In the genomic region with DNA sequence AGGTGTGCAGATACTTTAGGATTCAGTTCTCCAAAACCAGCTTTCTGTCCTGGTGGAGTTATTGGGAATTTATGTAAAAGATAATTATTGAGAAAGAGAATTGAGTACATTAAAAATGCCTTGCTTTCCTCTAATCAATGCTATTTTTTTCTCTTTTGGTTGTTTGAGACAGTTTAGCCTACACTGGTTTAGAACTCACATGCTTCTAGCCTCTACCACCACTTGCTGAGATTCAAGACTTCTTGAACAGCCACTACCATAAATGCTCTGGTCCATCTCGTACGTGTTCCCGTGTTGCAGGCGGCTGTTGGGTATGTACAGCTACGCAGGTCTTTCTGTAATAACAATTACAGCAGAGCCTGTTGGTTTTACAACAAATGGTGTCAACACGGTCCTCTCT, we compare ENCODE assay signal across 8 mouse cellular contexts. TPM values are rescaled to one million over a fixed set of nuclear protein-coding genes. Genes with fewer than 3 reads are reported as not detected.
DNase-seq lines count a peak whose midpoint lies in the region; ATAC-seq and TF ChIP-seq lines count a peak whose summit lies in the region.

No protein-coding gene starts in this region.

- 54% methylated on average over 6 of the region's 6 CpGs for WGBS in heart, embryonic 11.5 days (ENCODE audit: insufficient replicate concordance)
- 43% methylated on average over 6 of the region's 6 CpGs for WGBS in heart, embryonic 16.5 days
- WGBS in macrophage (ENCODE audit: missing documents) = 74% methylated on average over 6 of the region's 6 CpGs

- H3K9ac ChIP-seq in heart, embryonic 11.5 days (ENCODE audit: low read depth, low read length) = peak overlapping the region; percentile 95; the same call in 1 of the 2 replicates
- peak overlapping the region; percentile 49 for H3K9ac ChIP-seq in heart, embryonic 16.5 days (ENCODE audit: low read length)

- H3K4me1 ChIP-seq in heart, embryonic 11.5 days (ENCODE audit: control insufficient read depth, insufficient read depth, low read length) = peaks cover 16% of the 10 kb centered on the region
- H3K4me1 ChIP-seq in G1E (ENCODE audit: insufficient read depth, low read depth, low read length) = peaks cover 35% of the 10 kb centered on the region
- H3K4me1 ChIP-seq in heart, embryonic 16.5 days (ENCODE audit: control insufficient read depth, insufficient read depth, low read length) = peaks cover 28% of the 10 kb centered on the region

- intact Hi-C loops in heart, postnatal 14 days (cut with DNase I) = loop anchor here (5.0 to 10.0 kb wide), 2 partner anchors 35 to 238 kb away; no protein-coding TSS in a partner anchor
- intact Hi-C loops in left cerebral cortex, postnatal 14 days (cut with DNase I) = loop anchor here (5.0 kb wide), 2 partner anchors 65 to 95 kb away; a partner anchor contains a TSS

- no peak overlapping the region for H3K27ac ChIP-seq in heart, embryonic 11.5 days (ENCODE audit: low read depth, low read length)
- H3K27ac ChIP-seq in heart, embryonic 16.5 days (ENCODE audit: low read length) = no peak overlapping the region
- H3K27ac ChIP-seq in macrophage = no peak overlapping the region

- no peaks in the 10 kb centered on the region for H3K36me3 ChIP-seq in heart, embryonic 11.5 days (ENCODE audit: control insufficient read depth, insufficient read depth, low read length)
- peaks cover 22% of the 10 kb centered on the region for H3K36me3 ChIP-seq in G1E (replicated peaks)
- H3K36me3 ChIP-seq in heart, embryonic 16.5 days (ENCODE audit: control insufficient read depth, insufficient read depth) = 0 out of 2 replicates have a peak, but pooled peaks cover 3% of the 10 kb centered on the region
- H3K36me3 ChIP-seq in macrophage (ENCODE audit: inconsistent target) = no peaks in the 10 kb centered on the region

- DNase-seq in heart, postnatal 14 days = no peak
- no peak for DNase-seq in G1E (ENCODE audit: low spot score)
- DNase-seq in urinary bladder, postnatal 10 days (ENCODE audit: low spot score) = no peak
- DNase-seq in left cerebral cortex, postnatal 14 days (ENCODE audit: low spot score in 2 of 2) = no peak
- DNase-seq in layer of hippocampus, postnatal 25 days (ENCODE audit: extremely low spot score in 1 of 2, low spot score in 1 of 2) = no peak

- H3K27me3 ChIP-seq in heart, embryonic 11.5 days (ENCODE audit: control insufficient read depth, insufficient read depth, low read length) = no peaks in the 10 kb centered on the region
- H3K27me3 ChIP-seq in G1E (ENCODE audit: insufficient read depth, low read length) = peaks cover 5% of the 10 kb centered on the region
- no peaks in the 10 kb centered on the region for H3K27me3 ChIP-seq in heart, embryonic 16.5 days (ENCODE audit: control insufficient read depth, insufficient read depth, low read length)

- H3K9me3 ChIP-seq in heart, embryonic 11.5 days (replicated peaks; ENCODE audit: control insufficient read depth, low read length) = no peaks in the 10 kb centered on the region
- no peaks in the 10 kb centered on the region for H3K9me3 ChIP-seq in G1E (replicated peaks)
- H3K9me3 ChIP-seq in heart, embryonic 16.5 days (replicated peaks; ENCODE audit: control insufficient read depth, low read length) = no peaks in the 10 kb centered on the region

- peak overlapping the region; percentile 88 for H3K4me3 ChIP-seq in heart, embryonic 11.5 days (ENCODE audit: low read depth, low read length)
- H3K4me3 ChIP-seq in G1E (ENCODE audit: low read depth, low read length) (peak overlapping the region; percentile 92; the same call in 1 of the 2 replicates), macrophage (ENCODE audit: inconsistent target) (peak overlapping the region; percentile 17; the same call in 1 of the 2 replicates)
- peak overlapping the region; percentile 88 for H3K4me3 ChIP-seq in heart, embryonic 16.5 days (ENCODE audit: low read length)

- H3K79me2 ChIP-seq in macrophage (ENCODE audit: inconsistent target) = peaks cover 37% of the 10 kb centered on the region

- H3K4me2 ChIP-seq in heart, embryonic 11.5 days = peak overlapping the region; percentile 87
- peak overlapping the region; percentile 64 for H3K4me2 ChIP-seq in heart, embryonic 16.5 days (ENCODE audit: low read depth, low read length)

- no peak for ATAC-seq in heart, embryonic 11.5 days (replicated peaks; ENCODE audit: insufficient number of reproducible peaks, low FRiP score, low TSS enrichment)
- ATAC-seq in G1E (ENCODE audit: extremely low read depth, insufficient number of reproducible peaks, low FRiP score, poor library complexity, severe bottlenecking) = no peak
- no peak for ATAC-seq in heart, embryonic 16.5 days (replicated peaks; ENCODE audit: extremely low read depth, insufficient read depth, low FRiP score)

- no peak for TF ChIP-seq CTCF in G1E (IDR thresholded peaks at IDR 0.05; ENCODE audit: low read depth, low read length)

RNA-seq across cellular contexts. Expression of a gene that starts 0.7 kb away (rescaled TPM):
- polyA plus RNA-seq in heart, embryonic 11.5 days (2014; fragmentation: Nextera tagmentation; extraction: Ambion mirVana) = 42.5 and 44.2 TPM in 2 replicates
- 10 to 100 TPM; 30.3 to 31.4 TPM for total RNA-seq in heart, postnatal 14 days (2021)
- total RNA-seq in G1E (2014; fragmentation: Nextera tagmentation) (22.8 and 30.6 TPM in 2 replicates), G1E (2017) (12.7 and 13.5 TPM in 2 replicates)
- polyA plus RNA-seq in G1E (2012) (26.3 and 28.1 TPM in 2 replicates), macrophage (2018) (12.9 to 29.5 TPM (median 19.4 TPM) in 3 replicates)
- polyA plus RNA-seq in heart, embryonic 16.5 days (2015; fragmentation: Nextera tagmentation; extraction: Ambion mirVana) = 14.5 and 34.1 TPM in 2 replicates
- 100 to 1,000 TPM in 1 of 26 experiments, 10 to 100 TPM in 25; 10.1 to 109 (median 31.4) TPM for total RNA-seq in macrophage (2018; cell fraction: chromatin; rRNA removed)
- total RNA-seq in macrophage (2018; cell fraction: cytosol; rRNA removed) = 10 to 100 TPM; 16.9 to 43.2 (median 25.1) TPM
- 10 to 100 TPM; 16.5 to 67.0 (median 34.0) TPM for total RNA-seq in macrophage (2018; cell fraction: nucleus; rRNA removed)
- 10 to 100 TPM; 47.6 to 48.1 TPM for total RNA-seq in left cerebral cortex, postnatal 14 days (2021)
- total RNA-seq in layer of hippocampus, postnatal 25 days (2021) = 10 to 100 TPM; 58.4 to 59.9 TPM

Comparison
In these comparisons a context has a peak if more than half of its experiments do, and no peak if none do; other contexts are left out.
1. H3K4me3 ChIP-seq: peak in every context shown above with its lines; median percentile 92 in G1E; 88 in heart, embryonic 11.5 days; 88 in heart, embryonic 16.5 days; 17 in macrophage.